Comparison of ENCODE assay signal across 8 mouse cellular contexts in the genomic region with DNA sequence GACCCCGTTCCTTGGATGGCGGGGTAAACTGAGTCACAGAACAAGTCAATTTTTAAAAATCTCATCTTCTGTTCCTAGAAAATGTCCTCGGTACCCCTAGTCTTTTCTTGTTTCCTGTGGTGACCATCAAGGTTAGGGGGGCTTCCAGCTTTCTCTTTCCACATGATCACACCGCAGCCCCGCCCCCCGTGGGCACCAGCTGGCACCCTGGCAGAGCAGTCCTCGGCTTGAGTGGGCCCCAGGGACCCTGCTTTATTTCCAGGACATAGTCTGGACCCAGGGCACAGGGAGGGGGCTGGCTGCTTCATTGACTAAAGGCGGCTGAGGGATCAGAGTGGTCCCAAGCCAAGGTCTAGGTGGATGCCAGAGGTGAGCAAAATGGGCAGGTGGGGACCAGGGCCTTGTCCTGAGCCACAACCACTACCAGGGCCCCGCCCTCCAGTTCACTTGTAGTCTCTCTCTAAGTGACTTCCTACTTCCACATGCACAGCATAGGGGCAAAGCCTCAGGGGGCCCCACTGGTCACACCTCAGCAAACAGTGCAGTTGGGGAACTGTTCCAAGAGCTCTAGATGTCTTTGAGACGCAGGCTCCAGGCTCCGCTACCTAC. TPM values are rescaled to one million over a fixed set of nuclear protein-coding genes. Genes with fewer than 3 reads are reported as not detected.
DNase-seq lines count a peak whose midpoint lies in the region; ATAC-seq and TF ChIP-seq lines count a peak whose summit lies in the region.

No protein-coding gene starts in this region.

- no peaks in the 10 kb centered on the region for H3K36me3 ChIP-seq in heart, embryonic 15.5 days
- H3K36me3 ChIP-seq in forebrain, embryonic 15.5 days: no peaks in the 10 kb centered on the region
- no peaks in the 10 kb centered on the region for H3K36me3 ChIP-seq in midbrain, embryonic 12.5 days

- H3K4me3 ChIP-seq in heart, embryonic 15.5 days: peak overlapping the region; percentile 63
- no peak overlapping the region for H3K4me3 ChIP-seq in bone marrow, adult 2 months (replicated peaks; ENCODE audit: control insufficient read depth, low read depth, low read length)
- peak overlapping the region; percentile 52 for H3K4me3 ChIP-seq in forebrain, embryonic 15.5 days
- peak overlapping the region; percentile 49; the same call in 1 of the 2 replicates for H3K4me3 ChIP-seq in midbrain, embryonic 12.5 days

- 18% methylated on average over 11 of the region's 11 CpGs for WGBS in heart, embryonic 15.5 days
- WGBS in bone marrow, adult 2 months: 11% methylated on average over 11 of the region's 11 CpGs
- 9% methylated on average over 11 of the region's 11 CpGs for WGBS in forebrain, embryonic 15.5 days
- 7% methylated on average over 11 of the region's 11 CpGs for WGBS in midbrain, embryonic 12.5 days

- peak overlapping the region; percentile 64; the same call in 1 of the 2 replicates for H3K9ac ChIP-seq in heart, embryonic 15.5 days
- peak overlapping the region; percentile 72 for H3K9ac ChIP-seq in forebrain, embryonic 15.5 days (replicated peaks)
- no peak overlapping the region for H3K9ac ChIP-seq in midbrain, embryonic 12.5 days (replicated peaks)

- H3K27ac ChIP-seq in heart, embryonic 15.5 days: no peak overlapping the region
- H3K27ac ChIP-seq in bone marrow, adult 2 months (ENCODE audit: control insufficient read depth, insufficient read depth, low read depth, low read length, poor library complexity): peak overlapping the region; percentile 44; the same call in 1 of the 2 replicates
- peak overlapping the region; percentile 98 for H3K27ac ChIP-seq in forebrain, embryonic 15.5 days (replicated peaks)
- no peak overlapping the region for H3K27ac ChIP-seq in midbrain, embryonic 12.5 days (replicated peaks)

- no peaks in the 10 kb centered on the region for H3K9me3 ChIP-seq in heart, embryonic 15.5 days (replicated peaks)
- H3K9me3 ChIP-seq in forebrain, embryonic 15.5 days: no peaks in the 10 kb centered on the region
- H3K9me3 ChIP-seq in midbrain, embryonic 12.5 days: no peaks in the 10 kb centered on the region

- H3K27me3 ChIP-seq in heart, embryonic 15.5 days: peaks cover 73% of the 10 kb centered on the region
- peaks cover 33% of the 10 kb centered on the region for H3K27me3 ChIP-seq in forebrain, embryonic 15.5 days
- peaks cover 95% of the 10 kb centered on the region for H3K27me3 ChIP-seq in midbrain, embryonic 12.5 days

- TF ChIP-seq CTCF in bone marrow, adult 2 months (IDR thresholded peaks at IDR 0.05; ENCODE audit: control insufficient read depth, insufficient read depth, low read length): no peak

- peaks cover 26% of the 10 kb centered on the region for H3K4me1 ChIP-seq in heart, embryonic 15.5 days (replicated peaks)
- no peaks in the 10 kb centered on the region; the same call in 1 of the 2 replicates for H3K4me1 ChIP-seq in bone marrow, adult 2 months (ENCODE audit: control insufficient read depth, insufficient read depth, low read length)
- H3K4me1 ChIP-seq in forebrain, embryonic 15.5 days: peaks cover 63% of the 10 kb centered on the region
- H3K4me1 ChIP-seq in midbrain, embryonic 12.5 days: peaks cover 32% of the 10 kb centered on the region

- H3K4me2 ChIP-seq in heart, embryonic 15.5 days: peak overlapping the region; percentile 98
- H3K4me2 ChIP-seq in forebrain, embryonic 15.5 days (replicated peaks): peak overlapping the region; percentile 85
- peak overlapping the region; percentile 79 for H3K4me2 ChIP-seq in midbrain, embryonic 12.5 days (replicated peaks)

- no peak for DNase-seq in heart, postnatal 4 days
- DNase-seq in layer of hippocampus, adult 18-20 months (ENCODE audit: low spot score in 2 of 2): no peak
- DNase-seq in ovary, postnatal 10 days (ENCODE audit: low spot score): no peak
- no peak for DNase-seq in kidney, adult 11 months

- no peak for ATAC-seq in heart, embryonic 15.5 days (replicated peaks; ENCODE audit: insufficient number of reproducible peaks, insufficient read depth, low FRiP score, low read depth)
- no peak for ATAC-seq in forebrain, embryonic 15.5 days (replicated peaks)
- ATAC-seq in midbrain, embryonic 12.5 days (ENCODE audit: low FRiP score, low read depth): no peak

- TF ChIP-seq POLR2A in bone marrow, adult 2 months (IDR thresholded peaks at IDR 0.05; ENCODE audit: borderline replicate concordance, control insufficient read depth, low read depth, low read length): no peak

RNA-seq across cellular contexts. Expression of a gene that starts 8.4 kb away (rescaled TPM):
- 60.9 and 62.5 TPM in 2 replicates for polyA plus RNA-seq in heart, embryonic 15.5 days (2015; fragmentation: Nextera tagmentation; extraction: Ambion mirVana)
- total RNA-seq in heart, postnatal 4 days (2021): 10 to 100 TPM; 19.1 to 21.2 TPM
- polyA plus RNA-seq in bone marrow, adult 2 months (2011; ENCODE audit: insufficient read depth, insufficient read length, low replicate concordance, missing spikeins): not detected in 2 replicates
- 49.6 and 60.4 TPM in 2 replicates for polyA plus RNA-seq in forebrain, embryonic 15.5 days (2015; fragmentation: Nextera tagmentation; extraction: Ambion mirVana)
- 1.2 and 1.4 TPM in 2 replicates for polyA plus RNA-seq in midbrain, embryonic 12.5 days (2016; fragmentation: Nextera tagmentation; extraction: Ambion mirVana)
- 10 to 100 TPM; 59.9 to 65.4 TPM for total RNA-seq in layer of hippocampus, adult 18-20 months (2021)

RNA-seq across cellular contexts. Expression of a gene that starts 10.3 kb away (rescaled TPM):
- 0.04 TPM in 1 of 2 replicates, not detected in the other for polyA plus RNA-seq in heart, embryonic 15.5 days (2015; fragmentation: Nextera tagmentation; extraction: Ambion mirVana)
- total RNA-seq in heart, postnatal 4 days (2021): not detected
- polyA plus RNA-seq in bone marrow, adult 2 months (2011; ENCODE audit: insufficient read depth, insufficient read length, low replicate concordance, missing spikeins): not detected in 2 replicates
- polyA plus RNA-seq in forebrain, embryonic 15.5 days (2015; fragmentation: Nextera tagmentation; extraction: Ambion mirVana): 142 and 148 TPM in 2 replicates
- 1.3 and 2.3 TPM in 2 replicates for polyA plus RNA-seq in midbrain, embryonic 12.5 days (2016; fragmentation: Nextera tagmentation; extraction: Ambion mirVana)
- 100 to 1,000 TPM; 158 to 159 TPM for total RNA-seq in layer of hippocampus, adult 18-20 months (2021)

RNA-seq across cellular contexts. Expression of a gene that starts 18.4 kb away (rescaled TPM):
- polyA plus RNA-seq in heart, embryonic 15.5 days (2015; fragmentation: Nextera tagmentation; extraction: Ambion mirVana): 33.9 and 40.5 TPM in 2 replicates
- total RNA-seq in heart, postnatal 4 days (2021): 10 to 100 TPM; 21.3 to 21.8 TPM
- polyA plus RNA-seq in bone marrow, adult 2 months (2011; ENCODE audit: insufficient read depth, insufficient read length, low replicate concordance, missing spikeins): 16.8 and 32.3 TPM in 2 replicates
- polyA plus RNA-seq in forebrain, embryonic 15.5 days (2015; fragmentation: Nextera tagmentation; extraction: Ambion mirVana): 53.2 and 56.5 TPM in 2 replicates
- polyA plus RNA-seq in midbrain, embryonic 12.5 days (2016; fragmentation: Nextera tagmentation; extraction: Ambion mirVana): 46.9 and 52.0 TPM in 2 replicates
- total RNA-seq in layer of hippocampus, adult 18-20 months (2021): 10 to 100 TPM; 35.3 to 36.7 TPM

RNA-seq across cellular contexts. Expression of a gene that starts 43.8 kb away (rescaled TPM):
- polyA plus RNA-seq in heart, embryonic 15.5 days (2015; fragmentation: Nextera tagmentation; extraction: Ambion mirVana): 154 and 158 TPM in 2 replicates
- total RNA-seq in heart, postnatal 4 days (2021): 100 to 1,000 TPM; 163 to 192 TPM
- polyA plus RNA-seq in bone marrow, adult 2 months (2011; ENCODE audit: insufficient read depth, insufficient read length, low replicate concordance, missing spikeins): 6.5 and 15.6 TPM in 2 replicates
- polyA plus RNA-seq in forebrain, embryonic 15.5 days (2015; fragmentation: Nextera tagmentation; extraction: Ambion mirVana): 0.18 and 0.20 TPM in 2 replicates
- 0.19 and 0.33 TPM in 2 replicates for polyA plus RNA-seq in midbrain, embryonic 12.5 days (2016; fragmentation: Nextera tagmentation; extraction: Ambion mirVana)
- under 1 TPM; 0.92 to 0.96 TPM for total RNA-seq in layer of hippocampus, adult 18-20 months (2021)

RNA-seq across cellular contexts. Expression of a gene that starts 46.5 kb away (rescaled TPM):
- polyA plus RNA-seq in heart, embryonic 15.5 days (2015; fragmentation: Nextera tagmentation; extraction: Ambion mirVana): 0.52 and 0.57 TPM in 2 replicates
- not detected for total RNA-seq in heart, postnatal 4 days (2021)
- polyA plus RNA-seq in bone marrow, adult 2 months (2011; ENCODE audit: insufficient read depth, insufficient read length, low replicate concordance, missing spikeins): not detected in 2 replicates
- polyA plus RNA-seq in forebrain, embryonic 15.5 days (2015; fragmentation: Nextera tagmentation; extraction: Ambion mirVana): 0.42 and 0.70 TPM in 2 replicates
- polyA plus RNA-seq in midbrain, embryonic 12.5 days (2016; fragmentation: Nextera tagmentation; extraction: Ambion mirVana): 0.15 TPM in 1 of 2 replicates, not detected in the other
- under 1 TPM in 1 of 2 experiments, not detected in 1; 0.37 TPM for total RNA-seq in layer of hippocampus, adult 18-20 months (2021)

Comparison
In these comparisons a context has a peak if more than half of its experiments do, and no peak if none do; other contexts are left out.
1. H3K27ac ChIP-seq: peak in bone marrow, adult 2 months (single experiment) and forebrain, embryonic 15.5 days (single experiment); none in heart, embryonic 15.5 days (single experiment) and midbrain, embryonic 12.5 days (single experiment).
2. RNA of a gene that starts 8.4 kb away (polyA plus RNA-seq): 60.9 to 62.5 TPM in heart, embryonic 15.5 days and 49.6 to 60.4 TPM in forebrain, embryonic 15.5 days; 1.2 to 1.4 TPM in midbrain, embryonic 12.5 days and not detected in bone marrow, adult 2 months; every median in the first group is over 10 times any median in the second.
3. RNA of a gene that starts 10.3 kb away (polyA plus RNA-seq): 142 to 148 TPM in forebrain, embryonic 15.5 days; 1.3 to 2.3 TPM in midbrain, embryonic 12.5 days, not detected in bone marrow, adult 2 months and 0.04 TPM in heart, embryonic 15.5 days; every median in the first group is over 10 times any median in the second.
4. Peak in every context shown above with its lines, with median percentiles within 50 percentile points of each other: H3K4me2 ChIP-seq.